Mouse (Mus musculus) inflammation-experienced regulatory T-cells (primary cell): ENCODE measurements around the gene Foxn4. TPM values are rescaled to one million over a fixed set of nuclear protein-coding genes. Genes with fewer than 3 reads are reported as not detected.

Source experiments
- polyA plus RNA-seq, 2 experiments: library from polyadenylated mRNA; unstranded; fragments of 100-300 nt; shearing (Covaris generic); gene quantifications; one replicate each; pipeline ENCODE4 v1.2.1; 2017

Foxn4 gene
- not detected for polyA plus RNA-seq

DNA sequence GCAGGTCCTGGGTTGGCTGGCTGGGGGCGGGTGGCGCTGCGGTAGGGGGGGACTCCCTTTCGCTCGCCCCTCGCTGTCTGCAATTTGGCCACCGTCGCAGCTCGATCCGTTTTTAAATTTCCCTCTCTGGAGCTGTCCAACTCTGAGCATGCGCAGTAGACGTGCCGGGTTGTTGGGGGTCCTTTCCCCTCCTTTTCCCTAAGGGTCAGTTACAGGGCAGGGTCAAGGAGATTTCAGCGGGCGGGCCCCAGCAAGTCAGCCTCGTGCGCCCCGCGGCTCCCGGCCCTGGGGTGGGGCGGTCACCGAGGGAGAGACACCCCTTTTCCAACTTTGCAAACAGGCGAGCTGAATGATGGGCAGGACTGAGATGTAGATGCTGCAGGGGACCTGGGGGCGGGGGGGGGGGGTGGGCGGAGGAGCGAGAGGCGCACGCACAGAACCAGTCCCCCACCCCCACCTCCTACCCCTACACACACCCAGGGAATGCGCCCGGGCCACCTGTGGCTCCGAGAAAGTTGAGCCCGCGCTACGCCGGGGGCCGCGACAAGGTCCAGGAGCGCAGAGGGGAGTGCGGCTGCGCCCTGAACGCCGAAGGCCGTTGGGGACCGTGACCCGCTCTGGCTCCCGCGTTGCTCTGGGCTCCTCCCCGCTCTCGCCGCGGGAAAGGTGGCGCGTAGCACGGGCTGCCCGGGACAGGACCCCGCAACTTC is at the start of gene Foxn4:
TSS of gene Foxn4 (minus strand) at position 115 of the 710 bp plus-strand sequence.

DNA sequence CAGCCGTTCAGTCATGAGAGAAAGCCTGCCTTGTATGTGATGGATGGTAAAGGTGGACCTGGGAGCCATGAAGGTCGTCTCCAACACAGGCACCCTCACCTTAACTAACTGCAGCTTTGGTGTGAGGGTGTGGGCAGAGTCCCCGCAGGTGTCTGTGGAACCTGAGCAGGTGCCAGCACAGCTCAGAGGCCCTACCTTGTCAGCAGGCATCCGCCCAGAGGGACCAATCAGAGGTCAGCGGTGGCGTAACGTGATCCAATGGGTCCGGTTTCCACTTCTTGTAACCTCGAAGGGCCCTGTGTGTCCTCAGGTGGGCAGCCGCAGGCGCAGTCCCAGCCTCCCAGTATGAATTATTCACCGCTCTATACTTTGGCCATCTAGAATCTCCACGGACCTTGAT is 15.3 kb upstream of the Foxn4 start, which contains the start of gene Myo1h:
TSS of gene Myo1h (plus strand) at position 293 of the 400 bp plus-strand sequence.

Other genes with a start within 250 kb of the Foxn4 start
- 10 to 100 TPM in 1 of 2 experiments, 1 to 10 TPM in 1; 7.2 to 11.8 TPM for gene Usp30, start 208.3 kb downstream of the Foxn4 start, polyA plus RNA-seq
- 1 to 10 TPM in 1 of 2 experiments, under 1 TPM in 1; 0.52 to 1.3 TPM for gene Svop, start 182.2 kb downstream of the Foxn4 start, polyA plus RNA-seq
- gene Alkbh2, start 145.6 kb downstream of the Foxn4 start, polyA plus RNA-seq, result 10 to 100 TPM; 16.8 to 20.8 TPM
- gene Ung, start 143.4 kb downstream of the Foxn4 start, polyA plus RNA-seq, result 1 to 10 TPM; 2.5 to 5.5 TPM
- 1 to 10 TPM in 1 of 2 experiments, under 1 TPM in 1; 0.95 to 1.2 TPM for gene Acacb, start 127.3 kb downstream of the Foxn4 start, polyA plus RNA-seq
- 1 to 10 TPM; 5.1 to 6.0 TPM for gene Myo1h, start 15.4 kb upstream of the Foxn4 start, polyA plus RNA-seq
- 100 to 1,000 TPM; 104 to 131 TPM for gene Kctd10, start 106.7 kb upstream of the Foxn4 start, polyA plus RNA-seq
- 10 to 100 TPM; 57.5 to 71.2 TPM for gene Ube3b, start 106.8 kb upstream of the Foxn4 start, polyA plus RNA-seq
- gene Mmab, start 170.3 kb upstream of the Foxn4 start, polyA plus RNA-seq, result 10 to 100 TPM in 1 of 2 experiments, 1 to 10 TPM in 1; 9.7 to 16.1 TPM
- 10 to 100 TPM; 11.0 to 13.3 TPM for gene Mvk, start 170.5 kb upstream of the Foxn4 start, polyA plus RNA-seq